Mouse (Mus musculus): ENCODE results near the gene Tpi1. TPM values are rescaled to one million over a fixed set of nuclear protein-coding genes. Genes with fewer than 3 reads are reported as not detected.

Tpi1 gene
- 851 and 866 TPM in 2 replicates for polyA plus RNA-seq (2015; fragmentation: Nextera tagmentation; extraction: Ambion mirVana)

DNA sequence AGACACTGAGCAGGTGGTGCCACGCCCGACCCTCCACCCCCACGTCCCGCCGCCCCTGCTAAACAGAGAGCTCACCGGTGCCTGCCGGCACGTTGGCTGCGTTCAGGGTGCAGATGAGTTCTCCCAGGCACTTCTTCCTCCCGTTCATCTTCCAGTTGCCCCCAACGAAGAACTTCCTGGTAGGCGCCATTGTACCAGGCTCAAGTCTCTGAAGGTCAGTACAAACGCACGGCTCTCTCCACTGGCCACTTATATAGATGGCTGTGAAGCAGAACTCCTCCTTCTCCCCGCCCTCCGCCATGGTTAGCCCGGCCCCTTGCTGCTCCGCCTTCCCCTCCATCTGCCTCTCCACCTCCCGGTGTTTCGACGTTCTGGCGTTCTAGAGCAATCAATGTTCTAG lies at the start of gene Tpi1:
Gene Tpi1 (minus strand): TSS at position 364 of the 400 bp plus-strand sequence.
- Histone ChIP-seq H3K27me3 (ENCODE audit: insufficient read depth, low read length) (no peaks in the 10 kb centered on the region), H3K9me3 (ENCODE audit: low read length) (no peaks in the 10 kb centered on the region), H3K9ac (replicated peaks; ENCODE audit: low read length) (peak within 1 kb of the TSS; percentile 91), H3K4me1 (ENCODE audit: insufficient read depth, low read length) (peaks cover 38% of the 10 kb centered on the region), H3K4me2 (replicated peaks; ENCODE audit: low read depth, low read length) (peak within 1 kb of the TSS; percentile 90), H3K27ac (ENCODE audit: low read length) (peak within 1 kb of the TSS; percentile 93), H3K36me3 (ENCODE audit: insufficient read depth, low read length) (peaks cover 42% of the 10 kb centered on the region), H3K4me3 (ENCODE audit: low read length) (peak within 1 kb of the TSS; percentile 84)
- WGBS, result 0% methylated on average over 22 of the region's 22 CpGs
- peak; percentile 88 for ATAC-seq (ENCODE audit: low FRiP score, low TSS enrichment)

DNA sequence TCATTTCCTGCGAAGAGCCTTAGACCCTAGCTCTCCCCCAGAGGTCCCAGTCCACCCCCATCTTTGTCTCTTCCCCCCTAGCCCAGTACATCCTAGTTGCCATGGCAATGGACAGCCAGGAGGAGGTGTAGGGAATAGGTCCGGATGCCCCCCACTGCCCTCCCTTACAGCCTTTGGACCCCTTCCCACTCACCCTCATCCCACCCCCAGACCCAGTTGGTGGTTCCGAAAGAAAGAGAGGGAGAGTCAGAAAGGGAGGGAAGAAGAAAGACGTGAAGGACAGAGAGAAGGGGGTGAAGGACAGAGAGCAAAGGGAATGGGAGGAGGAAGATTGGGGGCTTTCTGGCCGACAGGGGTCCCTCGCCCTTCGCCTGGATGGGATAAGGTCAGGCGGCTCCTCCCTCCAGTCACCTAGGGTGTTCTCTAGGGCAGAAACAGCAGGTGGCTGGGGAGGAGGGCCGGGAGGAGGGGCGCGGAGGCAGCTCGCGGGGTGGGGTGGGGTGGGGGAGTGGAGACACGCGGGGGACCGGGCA lies 49.1 kb upstream of the Tpi1 start:
- 2% methylated on average over 10 of the region's 16 CpGs for WGBS
- Histone ChIP-seq H3K4me2 (replicated peaks; ENCODE audit: low read depth, low read length) (peak overlapping the region; percentile 98), H3K9ac (replicated peaks; ENCODE audit: low read length) (peak overlapping the region; percentile 80), H3K9me3 (ENCODE audit: low read length) (no peaks in the 10 kb centered on the region), H3K4me3 (ENCODE audit: low read length) (peak overlapping the region; percentile 58), H3K4me1 (ENCODE audit: insufficient read depth, low read length) (peaks cover 32% of the 10 kb centered on the region), H3K36me3 (ENCODE audit: insufficient read depth, low read length) (no peaks in the 10 kb centered on the region), H3K27ac (ENCODE audit: low read length) (no peak overlapping the region), H3K27me3 (ENCODE audit: insufficient read depth, low read length) (peaks cover 15% of the 10 kb centered on the region; the same call in 1 of the 2 replicates)
- no peak; the same call in 1 of the 2 replicates for ATAC-seq (ENCODE audit: low FRiP score, low TSS enrichment)

DNA sequence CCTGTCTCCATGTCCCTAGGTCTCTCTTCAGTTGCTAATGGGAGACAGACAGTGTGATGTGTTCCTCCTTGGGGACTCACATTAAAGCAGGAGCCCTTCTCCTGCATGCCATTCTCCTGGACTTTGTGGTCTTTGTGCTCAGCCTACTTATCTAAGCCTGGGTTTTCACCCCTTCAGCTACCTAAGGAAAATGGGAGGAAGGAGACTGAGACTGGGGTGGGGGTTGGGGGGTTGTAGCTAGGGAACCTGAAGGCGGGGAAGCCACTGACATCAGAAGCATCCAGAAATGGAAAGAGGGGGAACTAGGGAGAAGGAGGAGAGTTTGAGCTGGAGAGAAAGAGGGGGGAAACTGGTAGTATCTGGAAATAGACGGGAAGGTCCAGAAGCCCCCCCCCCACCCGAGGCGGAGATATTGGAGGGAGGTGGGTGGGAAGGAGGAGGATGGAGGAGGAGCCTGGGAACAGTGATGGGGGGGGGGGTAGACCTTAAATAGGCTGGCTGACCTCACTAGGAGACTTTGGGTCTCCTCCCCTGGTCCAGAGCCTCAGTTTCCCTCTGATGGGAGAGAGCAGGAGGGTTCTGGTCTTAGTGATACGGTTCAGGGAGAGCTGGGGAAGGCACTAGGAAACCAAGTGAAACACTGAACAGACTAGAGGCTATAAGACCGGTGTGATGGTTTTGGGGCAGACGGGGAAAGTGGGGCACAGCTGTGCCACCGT lies 48.5 kb upstream of the Tpi1 start:
- H3K4me2 ChIP-seq (replicated peaks; ENCODE audit: low read depth, low read length), result peak overlapping the region; percentile 98
- peaks cover 15% of the 10 kb centered on the region; the same call in 1 of the 2 replicates for H3K27me3 ChIP-seq (ENCODE audit: insufficient read depth, low read length)
- peak overlapping the region; percentile 80; the same call in 1 of the 2 replicates for H3K9ac ChIP-seq (replicated peaks; ENCODE audit: low read length)
- H3K27ac ChIP-seq (ENCODE audit: low read length), result no peak overlapping the region
- H3K4me3 ChIP-seq (ENCODE audit: low read length), result peak overlapping the region; percentile 58
- 18% methylated on average over 8 of the region's 8 CpGs for WGBS
- H3K9me3 ChIP-seq (ENCODE audit: low read length), result no peaks in the 10 kb centered on the region
- ATAC-seq (ENCODE audit: low FRiP score, low TSS enrichment), result no peak
- H3K4me1 ChIP-seq (ENCODE audit: insufficient read depth, low read length), result peaks cover 32% of the 10 kb centered on the region
- no peaks in the 10 kb centered on the region for H3K36me3 ChIP-seq (ENCODE audit: insufficient read depth, low read length)

DNA sequence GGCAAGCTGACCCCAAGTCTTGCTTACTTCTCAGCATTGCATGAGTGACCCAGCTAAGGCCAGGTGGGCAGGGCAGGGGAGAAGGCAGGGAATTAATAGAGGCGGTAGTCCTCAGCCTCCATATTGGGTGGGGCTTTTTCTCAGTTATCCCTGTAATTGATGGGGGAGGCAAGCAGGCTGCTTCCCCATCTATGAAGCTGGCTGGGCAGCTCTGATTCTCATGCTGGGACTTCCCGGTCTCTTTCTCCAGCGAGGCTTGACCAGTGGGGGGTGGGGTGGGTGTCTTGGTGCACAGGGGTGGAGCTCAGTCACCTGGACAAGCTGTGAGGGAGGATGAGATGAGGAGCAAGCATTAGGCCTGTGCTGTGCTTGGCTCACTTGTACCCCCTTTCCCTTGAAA lies 47.7 kb upstream of the Tpi1 start:
- Histone ChIP-seq H3K4me1 (ENCODE audit: insufficient read depth, low read length) (peaks cover 32% of the 10 kb centered on the region), H3K27ac (ENCODE audit: low read length) (no peak overlapping the region), H3K4me2 (replicated peaks; ENCODE audit: low read depth, low read length) (no peak overlapping the region), H3K36me3 (ENCODE audit: insufficient read depth, low read length) (no peaks in the 10 kb centered on the region), H3K9me3 (ENCODE audit: low read length) (no peaks in the 10 kb centered on the region), H3K9ac (replicated peaks; ENCODE audit: low read length) (no peak overlapping the region), H3K4me3 (ENCODE audit: low read length) (no peak overlapping the region), H3K27me3 (ENCODE audit: insufficient read depth, low read length) (peaks cover 15% of the 10 kb centered on the region; the same call in 1 of the 2 replicates)
- ATAC-seq (ENCODE audit: low FRiP score, low TSS enrichment), result no peak
- 11% methylated on average over 3 of the region's 3 CpGs for WGBS

DNA sequence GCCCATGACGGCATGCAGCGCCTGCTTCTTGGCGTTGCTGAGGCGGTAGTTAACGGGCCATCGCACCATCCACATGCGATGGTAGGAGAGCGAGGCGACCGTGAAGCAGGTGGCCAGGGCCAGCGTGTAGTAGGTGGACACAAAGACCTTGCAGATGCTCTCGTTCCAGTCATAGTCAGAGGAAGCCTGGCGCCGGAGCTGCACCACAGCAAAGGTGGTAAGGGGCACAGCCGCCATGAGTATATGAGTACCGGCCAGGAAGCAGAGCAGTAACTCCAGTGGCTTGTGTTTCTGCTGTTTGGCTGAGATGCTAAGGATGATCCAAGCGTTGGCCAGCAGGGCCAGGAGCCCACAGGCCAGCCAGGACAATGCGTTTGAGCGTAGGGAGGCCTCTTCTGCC lies 47.2 kb upstream of the Tpi1 start:
- no peaks in the 10 kb centered on the region for H3K9me3 ChIP-seq (ENCODE audit: low read length)
- no peak for ATAC-seq (ENCODE audit: low FRiP score, low TSS enrichment)
- WGBS, result 86% methylated on average over 19 of the region's 19 CpGs
- H3K27ac ChIP-seq (ENCODE audit: low read length), result no peak overlapping the region
- peaks cover 15% of the 10 kb centered on the region; the same call in 1 of the 2 replicates for H3K27me3 ChIP-seq (ENCODE audit: insufficient read depth, low read length)
- H3K36me3 ChIP-seq (ENCODE audit: insufficient read depth, low read length), result no peaks in the 10 kb centered on the region
- peaks cover 36% of the 10 kb centered on the region for H3K4me1 ChIP-seq (ENCODE audit: insufficient read depth, low read length)
- no peak overlapping the region for H3K4me3 ChIP-seq (ENCODE audit: low read length)
- no peak overlapping the region for H3K4me2 ChIP-seq (replicated peaks; ENCODE audit: low read depth, low read length)
- no peak overlapping the region for H3K9ac ChIP-seq (replicated peaks; ENCODE audit: low read length)

DNA sequence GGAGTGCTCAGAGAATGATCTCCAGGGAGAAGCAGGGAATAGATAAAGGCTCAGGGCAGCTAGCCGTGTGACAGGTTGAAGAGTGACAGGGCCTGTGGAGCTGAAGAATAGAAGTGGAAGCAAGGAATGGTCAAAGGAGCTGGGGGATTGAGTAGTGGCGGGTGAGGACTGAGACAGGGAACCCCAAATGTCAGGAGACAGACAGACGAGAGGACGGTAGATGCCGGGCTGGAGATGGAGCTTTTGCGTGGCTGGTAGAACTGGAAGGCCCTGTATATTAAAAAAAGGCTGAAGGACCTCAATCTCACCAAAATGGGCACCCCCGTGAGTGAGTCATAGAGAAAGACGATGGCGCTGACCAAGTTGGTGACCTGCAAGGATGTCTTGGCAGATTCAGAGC lies 46.4 kb upstream of the Tpi1 start:
- WGBS, result 88% methylated on average over 9 of the region's 9 CpGs
- H3K4me2 ChIP-seq (replicated peaks; ENCODE audit: low read depth, low read length), result no peak overlapping the region
- peaks cover 43% of the 10 kb centered on the region for H3K4me1 ChIP-seq (ENCODE audit: insufficient read depth, low read length)
- peaks cover 15% of the 10 kb centered on the region; the same call in 1 of the 2 replicates for H3K27me3 ChIP-seq (ENCODE audit: insufficient read depth, low read length)
- no peak overlapping the region for H3K4me3 ChIP-seq (ENCODE audit: low read length)
- no peaks in the 10 kb centered on the region for H3K9me3 ChIP-seq (ENCODE audit: low read length)
- ATAC-seq (ENCODE audit: low FRiP score, low TSS enrichment), result no peak
- no peaks in the 10 kb centered on the region for H3K36me3 ChIP-seq (ENCODE audit: insufficient read depth, low read length)
- no peak overlapping the region for H3K9ac ChIP-seq (replicated peaks; ENCODE audit: low read length)
- no peak overlapping the region for H3K27ac ChIP-seq (ENCODE audit: low read length)

DNA sequence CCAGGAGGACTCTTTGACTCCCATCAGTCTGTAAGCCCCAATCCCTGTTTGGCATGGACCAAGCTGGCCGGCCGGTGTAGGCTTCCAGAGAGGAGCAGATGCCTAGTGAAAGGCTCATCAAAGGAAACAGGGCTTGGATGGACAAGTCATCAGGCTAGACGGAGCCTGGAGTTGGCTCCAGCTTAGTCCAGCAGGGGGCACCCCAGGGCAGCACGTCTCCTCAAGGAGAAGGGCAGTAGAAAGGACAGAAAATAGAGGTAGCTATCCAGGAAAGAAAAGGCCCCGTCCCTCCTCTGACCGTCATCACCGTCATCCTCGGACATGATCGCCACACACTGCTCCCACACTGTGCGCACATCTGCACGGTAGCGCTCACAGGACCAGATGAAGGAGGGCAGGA lies 45.6 kb upstream of the Tpi1 start:
- Histone ChIP-seq H3K4me3 (ENCODE audit: low read length) (no peak overlapping the region), H3K36me3 (ENCODE audit: insufficient read depth, low read length) (no peaks in the 10 kb centered on the region), H3K27me3 (ENCODE audit: insufficient read depth, low read length) (peaks cover 15% of the 10 kb centered on the region; the same call in 1 of the 2 replicates), H3K27ac (ENCODE audit: low read length) (no peak overlapping the region), H3K9me3 (ENCODE audit: low read length) (no peaks in the 10 kb centered on the region), H3K4me2 (replicated peaks; ENCODE audit: low read depth, low read length) (no peak overlapping the region), H3K9ac (replicated peaks; ENCODE audit: low read length) (no peak overlapping the region), H3K4me1 (ENCODE audit: insufficient read depth, low read length) (peaks cover 45% of the 10 kb centered on the region)
- WGBS, result 4% methylated on average over 12 of the region's 12 CpGs
- no peak for ATAC-seq (ENCODE audit: low FRiP score, low TSS enrichment)

DNA sequence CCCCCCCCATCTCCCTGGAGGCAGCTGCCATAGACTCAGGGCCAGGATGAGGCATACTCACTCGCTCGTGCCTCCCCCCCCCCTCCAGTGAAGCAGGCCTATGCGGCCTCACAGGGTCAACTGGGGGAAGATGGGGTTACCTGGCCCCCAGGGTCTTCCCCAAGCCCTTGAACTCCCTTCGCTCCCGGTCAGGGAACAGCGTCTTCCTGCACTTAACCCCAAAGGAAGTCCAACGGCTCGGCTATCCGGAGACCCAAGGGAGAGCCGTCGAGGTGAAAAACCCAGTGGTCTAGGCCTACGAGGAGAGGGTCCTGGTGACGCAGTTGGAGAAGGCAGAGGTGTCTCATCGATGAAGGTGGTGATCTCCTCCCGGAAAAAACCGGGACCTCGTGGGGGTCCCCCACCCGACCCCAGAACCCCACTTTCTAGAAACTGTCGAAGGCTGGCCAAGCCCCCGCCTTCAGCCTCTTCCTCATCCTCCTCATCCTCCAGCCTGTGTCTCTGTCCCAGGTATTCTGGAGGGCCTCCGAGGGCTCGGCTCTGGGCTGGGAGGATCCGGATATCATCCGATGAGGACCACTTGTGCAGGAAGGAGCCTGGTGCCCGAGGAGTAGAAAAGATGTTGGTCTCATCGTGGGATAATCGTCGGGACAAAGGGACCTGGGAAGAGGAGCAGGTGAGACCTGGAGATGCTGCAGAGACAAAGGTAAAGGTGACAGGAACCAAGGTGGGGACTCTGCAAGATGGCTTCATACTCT lies 44.6 kb upstream of the Tpi1 start:
- Histone ChIP-seq H3K27me3 (ENCODE audit: insufficient read depth, low read length) (peaks cover 15% of the 10 kb centered on the region; the same call in 1 of the 2 replicates), H3K4me3 (ENCODE audit: low read length) (no peak overlapping the region), H3K4me2 (replicated peaks; ENCODE audit: low read depth, low read length) (peak overlapping the region; percentile 89), H3K9ac (replicated peaks; ENCODE audit: low read length) (peak overlapping the region; percentile 97), H3K36me3 (ENCODE audit: insufficient read depth, low read length) (no peaks in the 10 kb centered on the region), H3K9me3 (ENCODE audit: low read length) (no peaks in the 10 kb centered on the region), H3K27ac (ENCODE audit: low read length) (no peak overlapping the region), H3K4me1 (ENCODE audit: insufficient read depth, low read length) (peaks cover 46% of the 10 kb centered on the region)
- 74% methylated on average over 28 of the region's 28 CpGs for WGBS
- no peak for ATAC-seq (ENCODE audit: low FRiP score, low TSS enrichment)

DNA sequence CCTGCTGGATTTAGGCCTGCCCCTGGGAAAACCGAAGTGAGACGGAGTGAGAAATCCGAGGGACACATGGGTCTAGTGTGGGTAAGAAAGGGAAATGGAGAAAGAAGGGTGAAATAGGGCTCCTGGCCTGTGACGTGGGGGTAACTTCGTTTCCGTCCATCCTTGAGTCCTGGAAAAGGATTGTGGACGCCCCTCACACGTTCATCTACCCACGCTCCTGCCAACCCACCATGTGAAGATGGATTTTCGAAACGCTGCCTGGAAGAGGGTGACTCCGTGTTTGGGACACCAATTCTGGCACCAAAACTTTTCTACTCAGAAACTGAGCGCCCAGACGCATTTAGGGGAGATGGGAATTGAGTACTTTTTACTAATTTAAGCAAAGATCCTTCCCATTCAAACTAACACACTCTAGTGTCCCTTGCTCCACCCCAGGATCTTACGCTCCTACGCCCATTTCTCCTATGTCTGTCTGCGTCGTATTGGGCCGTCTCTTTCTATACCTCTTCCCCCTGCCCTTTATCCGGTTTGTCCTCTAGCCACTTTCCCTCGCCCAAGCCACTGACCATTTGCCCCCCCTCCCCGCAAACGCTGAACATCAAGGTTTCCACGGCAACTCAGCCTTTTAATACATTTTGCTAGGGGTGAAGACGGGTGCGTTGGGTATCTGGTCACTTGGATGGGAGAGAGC lies 43.9 kb upstream of the Tpi1 start:
- H3K27me3 ChIP-seq (ENCODE audit: insufficient read depth, low read length), result peaks cover 13% of the 10 kb centered on the region; the same call in 1 of the 2 replicates
- no peaks in the 10 kb centered on the region for H3K36me3 ChIP-seq (ENCODE audit: insufficient read depth, low read length)
- H3K4me3 ChIP-seq (ENCODE audit: low read length), result peak overlapping the region; percentile 81
- H3K27ac ChIP-seq (ENCODE audit: low read length), result peak overlapping the region; percentile 96
- H3K9ac ChIP-seq (replicated peaks; ENCODE audit: low read length), result peak overlapping the region; percentile 97
- ATAC-seq (ENCODE audit: low FRiP score, low TSS enrichment), result no peak
- H3K9me3 ChIP-seq (ENCODE audit: low read length), result no peaks in the 10 kb centered on the region
- H3K4me2 ChIP-seq (replicated peaks; ENCODE audit: low read depth, low read length), result peak overlapping the region; percentile 89
- peaks cover 39% of the 10 kb centered on the region for H3K4me1 ChIP-seq (ENCODE audit: insufficient read depth, low read length)
- WGBS, result 27% methylated on average over 26 of the region's 26 CpGs

All from kidney, embryonic 16.5 days (tissue).